Mouse (Mus musculus): ENCODE measurements around the gene Serinc3. TPM values are rescaled to one million over a fixed set of nuclear protein-coding genes. Genes with fewer than 3 reads are reported as not detected.

Gene Serinc3
- polyA plus RNA-seq, 1 experiment from 2014 or later = 53.0 TPM

GRCm38 (mm10) chr2:163674397-163674796 lies 29.5 kb upstream of the Serinc3 start:
- Histone ChIP-seq H3K9ac (ENCODE audit: low read depth, low read length) (no peak overlapping the region), H3K4me3 (ENCODE audit: low read depth, low read length) (no peak overlapping the region), H3K4me2 (ENCODE audit: low read depth, low read length) (0 out of 2 replicates have a peak overlapping the region, but pooled peaks have one; percentile 0), H3K9me3 (ENCODE audit: control insufficient read depth, low read length) (no peaks in the 10 kb centered on the region), H3K36me3 (ENCODE audit: control insufficient read depth, insufficient read depth, low read length) (no peaks in the 10 kb centered on the region), H3K4me1 (ENCODE audit: control insufficient read depth, insufficient read depth, low read length) (peaks cover 31% of the 10 kb centered on the region), H3K27ac (replicated peaks; ENCODE audit: low read depth, low read length) (peak overlapping the region; percentile 76), H3K27me3 (replicated peaks; ENCODE audit: control insufficient read depth, insufficient read depth, low read length) (no peaks in the 10 kb centered on the region)
- no peak for DNase-seq (ENCODE audit: low spot score)
- WGBS = 68% methylated on average over 5 of the region's 5 CpGs
- no peak for ATAC-seq (ENCODE audit: low read depth)

- 86% methylated on average over 11 of the region's 11 CpGs for WGBS
- H3K27me3 ChIP-seq (replicated peaks; ENCODE audit: control insufficient read depth, insufficient read depth, low read length) = no peaks in the 10 kb centered on the region
- H3K27ac ChIP-seq (replicated peaks; ENCODE audit: low read depth, low read length) = no peak overlapping the region
These were observed 26.1 kb upstream of the Serinc3 start for GRCm38 (mm10) chr2:163670872-163671594.

GRCm38 (mm10) chr2:163667045-163667444 lies 22.1 kb upstream of the Serinc3 start:
- Histone ChIP-seq H3K4me1 (ENCODE audit: control insufficient read depth, insufficient read depth, low read length) (no peaks in the 10 kb centered on the region), H3K4me2 (ENCODE audit: low read depth, low read length) (no peak overlapping the region), H3K36me3 (ENCODE audit: control insufficient read depth, insufficient read depth, low read length) (no peaks in the 10 kb centered on the region), H3K9me3 (ENCODE audit: control insufficient read depth, low read length) (no peaks in the 10 kb centered on the region), H3K4me3 (ENCODE audit: low read depth, low read length) (no peak overlapping the region), H3K9ac (ENCODE audit: low read depth, low read length) (no peak overlapping the region), H3K27me3 (replicated peaks; ENCODE audit: control insufficient read depth, insufficient read depth, low read length) (no peaks in the 10 kb centered on the region), H3K27ac (replicated peaks; ENCODE audit: low read depth, low read length) (no peak overlapping the region)
- ATAC-seq (ENCODE audit: low read depth) (no peak), DNase-seq (ENCODE audit: low spot score) (no peak)
- WGBS = 88% methylated on average over 1 of the region's 1 CpGs

More at GRCm38 (mm10) chr2:163670872-163671594, 26.1 kb upstream of the Serinc3 start:
- H3K9ac ChIP-seq (ENCODE audit: low read depth, low read length) = no peak overlapping the region
- H3K4me3 ChIP-seq (ENCODE audit: low read depth, low read length) = no peak overlapping the region
- ATAC-seq (ENCODE audit: low read depth) = no peak
- no peak for DNase-seq (ENCODE audit: low spot score)
- H3K4me1 ChIP-seq (ENCODE audit: control insufficient read depth, insufficient read depth, low read length) = peaks cover 24% of the 10 kb centered on the region
- H3K36me3 ChIP-seq (ENCODE audit: control insufficient read depth, insufficient read depth, low read length) = no peaks in the 10 kb centered on the region
- no peak overlapping the region for H3K4me2 ChIP-seq (ENCODE audit: low read depth, low read length)
- no peaks in the 10 kb centered on the region for H3K9me3 ChIP-seq (ENCODE audit: control insufficient read depth, low read length)

- ATAC-seq (ENCODE audit: low read depth) (no peak), DNase-seq (ENCODE audit: low spot score) (no peak)
These were observed 19.0 kb upstream of the Serinc3 start for GRCm38 (mm10) chr2:163663930-163664329.

GRCm38 (mm10) chr2:163662698-163663221 lies 17.8 kb upstream of the Serinc3 start:
- H3K4me2 ChIP-seq (ENCODE audit: low read depth, low read length) = no peak overlapping the region
- H3K9ac ChIP-seq (ENCODE audit: low read depth, low read length) = no peak overlapping the region
- H3K4me3 ChIP-seq (ENCODE audit: low read depth, low read length) = no peak overlapping the region
- DNase-seq (ENCODE audit: low spot score) (no peak), ATAC-seq (ENCODE audit: low read depth) (no peak)
- H3K36me3 ChIP-seq (ENCODE audit: control insufficient read depth, insufficient read depth, low read length) = no peaks in the 10 kb centered on the region
- no peaks in the 10 kb centered on the region for H3K9me3 ChIP-seq (ENCODE audit: control insufficient read depth, low read length)
- H3K27ac ChIP-seq (replicated peaks; ENCODE audit: low read depth, low read length) = no peak overlapping the region
- peaks cover 7% of the 10 kb centered on the region for H3K4me1 ChIP-seq (ENCODE audit: control insufficient read depth, insufficient read depth, low read length)
- 57% methylated on average over 2 of the region's 2 CpGs for WGBS
- no peaks in the 10 kb centered on the region for H3K27me3 ChIP-seq (replicated peaks; ENCODE audit: control insufficient read depth, insufficient read depth, low read length)

More at GRCm38 (mm10) chr2:163663930-163664329, 19.0 kb upstream of the Serinc3 start:
- Histone ChIP-seq H3K27ac (replicated peaks; ENCODE audit: low read depth, low read length) (no peak overlapping the region), H3K9me3 (ENCODE audit: control insufficient read depth, low read length) (no peaks in the 10 kb centered on the region), H3K4me3 (ENCODE audit: low read depth, low read length) (no peak overlapping the region), H3K4me2 (ENCODE audit: low read depth, low read length) (no peak overlapping the region), H3K27me3 (replicated peaks; ENCODE audit: control insufficient read depth, insufficient read depth, low read length) (no peaks in the 10 kb centered on the region), H3K9ac (ENCODE audit: low read depth, low read length) (no peak overlapping the region), H3K4me1 (ENCODE audit: control insufficient read depth, insufficient read depth, low read length) (peaks cover 7% of the 10 kb centered on the region), H3K36me3 (ENCODE audit: control insufficient read depth, insufficient read depth, low read length) (no peaks in the 10 kb centered on the region)
- 50% methylated on average over 3 of the region's 3 CpGs for WGBS

- H3K4me2 ChIP-seq (ENCODE audit: low read depth, low read length) = no peak overlapping the region
- H3K27ac ChIP-seq (replicated peaks; ENCODE audit: low read depth, low read length) = no peak overlapping the region
- H3K9ac ChIP-seq (ENCODE audit: low read depth, low read length) = no peak overlapping the region
- no peaks in the 10 kb centered on the region for H3K27me3 ChIP-seq (replicated peaks; ENCODE audit: control insufficient read depth, insufficient read depth, low read length)
- H3K9me3 ChIP-seq (ENCODE audit: control insufficient read depth, low read length) = no peaks in the 10 kb centered on the region
- no peaks in the 10 kb centered on the region for H3K36me3 ChIP-seq (ENCODE audit: control insufficient read depth, insufficient read depth, low read length)
- 90% methylated on average over 5 of the region's 5 CpGs for WGBS
- no peak for ATAC-seq (ENCODE audit: low read depth)
- H3K4me1 ChIP-seq (ENCODE audit: control insufficient read depth, insufficient read depth, low read length) = peaks cover 7% of the 10 kb centered on the region
- H3K4me3 ChIP-seq (ENCODE audit: low read depth, low read length) = no peak overlapping the region
- DNase-seq (ENCODE audit: low spot score) = no peak
These were observed 17.1 kb upstream of the Serinc3 start for GRCm38 (mm10) chr2:163662076-163662475.

- DNase-seq (ENCODE audit: low spot score) (peak; percentile 22), ATAC-seq (ENCODE audit: low read depth) (no peak)
- Histone ChIP-seq H3K9me3 (ENCODE audit: control insufficient read depth, low read length) (no peaks in the 10 kb centered on the region), H3K27ac (replicated peaks; ENCODE audit: low read depth, low read length) (no peak overlapping the region), H3K27me3 (replicated peaks; ENCODE audit: control insufficient read depth, insufficient read depth, low read length) (no peaks in the 10 kb centered on the region), H3K4me1 (ENCODE audit: control insufficient read depth, insufficient read depth, low read length) (peaks cover 7% of the 10 kb centered on the region), H3K9ac (ENCODE audit: low read depth, low read length) (no peak overlapping the region), H3K4me2 (ENCODE audit: low read depth, low read length) (no peak overlapping the region), H3K4me3 (ENCODE audit: low read depth, low read length) (no peak overlapping the region), H3K36me3 (ENCODE audit: control insufficient read depth, insufficient read depth, low read length) (no peaks in the 10 kb centered on the region)
- 41% methylated on average over 6 of the region's 6 CpGs for WGBS
These were observed 16.5 kb upstream of the Serinc3 start for GRCm38 (mm10) chr2:163661371-163661850.

GRCm38 (mm10) chr2:163660103-163660701 lies 15.3 kb upstream of the Serinc3 start:
- H3K27ac ChIP-seq (replicated peaks; ENCODE audit: low read depth, low read length) = no peak overlapping the region
- H3K36me3 ChIP-seq (ENCODE audit: control insufficient read depth, insufficient read depth, low read length) = no peaks in the 10 kb centered on the region
- WGBS = 75% methylated on average over 5 of the region's 5 CpGs
- no peaks in the 10 kb centered on the region for H3K27me3 ChIP-seq (replicated peaks; ENCODE audit: control insufficient read depth, insufficient read depth, low read length)
- no peak overlapping the region for H3K4me3 ChIP-seq (ENCODE audit: low read depth, low read length)
- H3K4me2 ChIP-seq (ENCODE audit: low read depth, low read length) = no peak overlapping the region
- H3K9me3 ChIP-seq (ENCODE audit: control insufficient read depth, low read length) = no peaks in the 10 kb centered on the region
- no peak overlapping the region for H3K9ac ChIP-seq (ENCODE audit: low read depth, low read length)
- no peak for DNase-seq (ENCODE audit: low spot score)
- H3K4me1 ChIP-seq (ENCODE audit: control insufficient read depth, insufficient read depth, low read length) = peaks cover 7% of the 10 kb centered on the region
- no peak for ATAC-seq (ENCODE audit: low read depth)
